Mouse (Mus musculus): ENCODE measurements at regions not wholly inside any gene's neighbourhood (a gene's known extent, or its start where the extent isn't known, plus 50 kb on each side); places are given as distances from the start of the nearest gene placed in this dataset.

DNA sequence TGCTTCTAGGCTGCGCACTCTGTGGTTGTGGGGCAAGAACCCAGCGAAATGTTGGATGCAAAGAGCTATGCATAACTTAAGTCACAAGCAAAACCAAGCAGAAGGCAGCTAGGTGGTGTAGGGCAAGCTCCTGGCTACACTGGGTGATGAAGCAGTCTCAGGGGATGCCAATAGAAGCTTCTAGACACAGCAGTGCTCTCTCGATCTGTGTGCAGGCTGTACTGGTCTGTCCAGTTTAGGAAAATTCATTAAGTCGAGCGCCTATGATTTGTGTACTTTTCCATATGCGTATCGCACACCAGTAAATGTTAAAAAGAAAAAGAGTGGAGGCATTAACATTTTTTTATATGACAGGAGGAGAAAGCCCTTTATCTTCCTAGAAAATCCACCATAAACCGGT lies 533.6 kb upstream of the Tbx3 start:
- H3K4me3 ChIP-seq (ENCODE audit: low read depth, low read length) = no peak overlapping the region
- H3K9ac ChIP-seq (ENCODE audit: low read depth, low read length) = no peak overlapping the region
- H3K27me3 ChIP-seq (replicated peaks; ENCODE audit: control insufficient read depth, insufficient read depth, low read length) = peaks cover 6% of the 10 kb centered on the region; the same call in 1 of the 2 replicates
- peaks cover 16% of the 10 kb centered on the region; the same call in 1 of the 2 replicates for H3K4me1 ChIP-seq (ENCODE audit: control insufficient read depth, insufficient read depth, low read length)
- WGBS = 58% methylated on average over 8 of the region's 8 CpGs
- DNase-seq (ENCODE audit: low spot score) (no peak), ATAC-seq (ENCODE audit: low read depth) (no peak)
- H3K36me3 ChIP-seq (ENCODE audit: control insufficient read depth, insufficient read depth, low read length) = no peaks in the 10 kb centered on the region
- H3K9me3 ChIP-seq (ENCODE audit: control insufficient read depth, low read length) = no peaks in the 10 kb centered on the region
- H3K27ac ChIP-seq (replicated peaks; ENCODE audit: low read depth, low read length) = no peak overlapping the region
- no peak overlapping the region for H3K4me2 ChIP-seq (ENCODE audit: low read depth, low read length)

- H3K27ac ChIP-seq (replicated peaks; ENCODE audit: low read depth, low read length) = no peak overlapping the region
- H3K9ac ChIP-seq (ENCODE audit: low read depth, low read length) = no peak overlapping the region
- H3K4me1 ChIP-seq (ENCODE audit: control insufficient read depth, insufficient read depth, low read length) = peaks cover 16% of the 10 kb centered on the region; the same call in 1 of the 2 replicates
- H3K27me3 ChIP-seq (replicated peaks; ENCODE audit: control insufficient read depth, insufficient read depth, low read length) = peaks cover 6% of the 10 kb centered on the region; the same call in 1 of the 2 replicates
- ATAC-seq (ENCODE audit: low read depth) (no peak), DNase-seq (ENCODE audit: low spot score) (no peak)
- WGBS = 38% methylated on average over 13 of the region's 13 CpGs
- no peaks in the 10 kb centered on the region for H3K36me3 ChIP-seq (ENCODE audit: control insufficient read depth, insufficient read depth, low read length)
- no peak overlapping the region for H3K4me3 ChIP-seq (ENCODE audit: low read depth, low read length)
- peak overlapping the region; percentile 11 for H3K4me2 ChIP-seq (ENCODE audit: low read depth, low read length)
- no peaks in the 10 kb centered on the region for H3K9me3 ChIP-seq (ENCODE audit: control insufficient read depth, low read length)
These were observed 533.1 kb upstream of the Tbx3 start for GRCm38 (mm10) chr5:119137409-119137808.

- H3K27ac ChIP-seq (replicated peaks; ENCODE audit: low read depth, low read length) = no peak overlapping the region
- peak; percentile 37 for DNase-seq (ENCODE audit: low spot score)
- H3K4me1 ChIP-seq (ENCODE audit: control insufficient read depth, insufficient read depth, low read length) = peaks cover 16% of the 10 kb centered on the region; the same call in 1 of the 2 replicates
- 69% methylated on average over 10 of the region's 10 CpGs for WGBS
- H3K4me2 ChIP-seq (ENCODE audit: low read depth, low read length) = peak overlapping the region; percentile 11
- no peak overlapping the region for H3K9ac ChIP-seq (ENCODE audit: low read depth, low read length)
- no peaks in the 10 kb centered on the region for H3K36me3 ChIP-seq (ENCODE audit: control insufficient read depth, insufficient read depth, low read length)
- no peak for ATAC-seq (ENCODE audit: low read depth)
- H3K27me3 ChIP-seq (replicated peaks; ENCODE audit: control insufficient read depth, insufficient read depth, low read length) = peaks cover 6% of the 10 kb centered on the region; the same call in 1 of the 2 replicates
- H3K9me3 ChIP-seq (ENCODE audit: control insufficient read depth, low read length) = no peaks in the 10 kb centered on the region
- H3K4me3 ChIP-seq (ENCODE audit: low read depth, low read length) = no peak overlapping the region
These were observed 532.6 kb upstream of the Tbx3 start for GRCm38 (mm10) chr5:119137821-119138221.

GRCm38 (mm10) chr5:119138293-119138692 lies 532.2 kb upstream of the Tbx3 start:
- Histone ChIP-seq H3K4me2 (ENCODE audit: low read depth, low read length) (peak overlapping the region; percentile 21; the same call in 1 of the 2 replicates), H3K9ac (ENCODE audit: low read depth, low read length) (no peak overlapping the region), H3K27ac (replicated peaks; ENCODE audit: low read depth, low read length) (no peak overlapping the region), H3K36me3 (ENCODE audit: control insufficient read depth, insufficient read depth, low read length) (no peaks in the 10 kb centered on the region), H3K4me3 (ENCODE audit: low read depth, low read length) (no peak overlapping the region), H3K4me1 (ENCODE audit: control insufficient read depth, insufficient read depth, low read length) (peaks cover 14% of the 10 kb centered on the region; the same call in 1 of the 2 replicates), H3K27me3 (replicated peaks; ENCODE audit: control insufficient read depth, insufficient read depth, low read length) (peaks cover 4% of the 10 kb centered on the region; the same call in 1 of the 2 replicates), H3K9me3 (ENCODE audit: control insufficient read depth, low read length) (no peaks in the 10 kb centered on the region)
- 32% methylated on average over 14 of the region's 14 CpGs for WGBS
- ATAC-seq (ENCODE audit: low read depth) (no peak), DNase-seq (ENCODE audit: low spot score) (no peak)

DNA sequence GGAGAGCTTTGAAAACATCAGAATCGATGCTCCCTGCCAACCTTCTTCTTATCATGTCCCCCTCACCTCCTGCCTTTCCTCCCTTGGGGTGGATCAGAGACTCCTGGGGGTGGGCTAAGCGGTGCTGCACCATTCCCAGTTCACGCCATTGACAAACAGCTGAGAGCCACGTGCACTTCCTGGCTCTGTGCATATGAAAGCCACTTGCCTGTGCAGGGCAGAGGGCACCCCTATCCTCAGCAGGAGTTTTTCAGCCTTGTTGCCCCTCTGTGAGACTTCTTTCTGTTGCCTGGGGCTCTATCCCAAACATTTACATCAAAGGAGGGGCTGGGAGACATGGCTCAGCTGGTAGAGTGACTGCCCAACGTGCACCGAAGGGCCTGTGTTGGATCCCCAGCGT lies 531.1 kb upstream of the Tbx3 start:
- H3K36me3 ChIP-seq (ENCODE audit: control insufficient read depth, insufficient read depth, low read length) = no peaks in the 10 kb centered on the region
- no peak overlapping the region for H3K4me3 ChIP-seq (ENCODE audit: low read depth, low read length)
- no peak overlapping the region for H3K9ac ChIP-seq (ENCODE audit: low read depth, low read length)
- ATAC-seq (ENCODE audit: low read depth) (no peak), DNase-seq (ENCODE audit: low spot score) (no peak)
- H3K27me3 ChIP-seq (replicated peaks; ENCODE audit: control insufficient read depth, insufficient read depth, low read length) = no peaks in the 10 kb centered on the region; the same call in 1 of the 2 replicates
- 28% methylated on average over 7 of the region's 7 CpGs for WGBS
- peaks cover 11% of the 10 kb centered on the region; the same call in 1 of the 2 replicates for H3K4me1 ChIP-seq (ENCODE audit: control insufficient read depth, insufficient read depth, low read length)
- H3K9me3 ChIP-seq (ENCODE audit: control insufficient read depth, low read length) = no peaks in the 10 kb centered on the region
- H3K4me2 ChIP-seq (ENCODE audit: low read depth, low read length) = no peak overlapping the region
- no peak overlapping the region for H3K27ac ChIP-seq (replicated peaks; ENCODE audit: low read depth, low read length)

- WGBS = 65% methylated on average over 6 of the region's 6 CpGs
- Histone ChIP-seq H3K4me2 (ENCODE audit: low read depth, low read length) (no peak overlapping the region), H3K9me3 (ENCODE audit: control insufficient read depth, low read length) (no peaks in the 10 kb centered on the region), H3K27me3 (replicated peaks; ENCODE audit: control insufficient read depth, insufficient read depth, low read length) (no peaks in the 10 kb centered on the region; the same call in 1 of the 2 replicates), H3K4me3 (ENCODE audit: low read depth, low read length) (no peak overlapping the region), H3K9ac (ENCODE audit: low read depth, low read length) (no peak overlapping the region), H3K36me3 (ENCODE audit: control insufficient read depth, insufficient read depth, low read length) (no peaks in the 10 kb centered on the region), H3K4me1 (ENCODE audit: control insufficient read depth, insufficient read depth, low read length) (peaks cover 11% of the 10 kb centered on the region; the same call in 1 of the 2 replicates), H3K27ac (replicated peaks; ENCODE audit: low read depth, low read length) (no peak overlapping the region)
- DNase-seq (ENCODE audit: low spot score) (peak; percentile 29), ATAC-seq (ENCODE audit: low read depth) (no peak)
These were observed 530.7 kb upstream of the Tbx3 start for GRCm38 (mm10) chr5:119139816-119140215.

DNA sequence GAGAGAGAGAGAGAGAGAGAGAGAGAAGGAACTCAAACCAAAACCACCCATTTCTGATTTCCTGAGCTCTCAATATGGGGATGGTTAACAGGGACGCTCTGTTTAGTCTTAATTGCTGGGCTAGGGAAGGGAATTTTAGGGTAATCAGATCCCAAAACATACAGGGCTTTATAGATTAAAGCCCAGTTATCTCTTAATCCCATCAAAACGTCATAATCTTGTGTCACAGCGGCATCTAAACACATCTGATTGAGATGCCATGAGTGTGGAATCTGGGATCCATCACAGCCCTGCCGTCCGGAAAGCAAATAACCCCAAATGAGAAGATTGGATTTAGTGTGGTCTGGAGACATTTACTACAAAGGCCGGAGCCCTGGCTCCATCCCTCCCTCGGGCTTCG lies 527.1 kb upstream of the Tbx3 start:
- Histone ChIP-seq H3K9ac (ENCODE audit: low read depth, low read length) (no peak overlapping the region), H3K27ac (replicated peaks; ENCODE audit: low read depth, low read length) (no peak overlapping the region)
- DNase-seq (ENCODE audit: low spot score) = peak; percentile 46

DNA sequence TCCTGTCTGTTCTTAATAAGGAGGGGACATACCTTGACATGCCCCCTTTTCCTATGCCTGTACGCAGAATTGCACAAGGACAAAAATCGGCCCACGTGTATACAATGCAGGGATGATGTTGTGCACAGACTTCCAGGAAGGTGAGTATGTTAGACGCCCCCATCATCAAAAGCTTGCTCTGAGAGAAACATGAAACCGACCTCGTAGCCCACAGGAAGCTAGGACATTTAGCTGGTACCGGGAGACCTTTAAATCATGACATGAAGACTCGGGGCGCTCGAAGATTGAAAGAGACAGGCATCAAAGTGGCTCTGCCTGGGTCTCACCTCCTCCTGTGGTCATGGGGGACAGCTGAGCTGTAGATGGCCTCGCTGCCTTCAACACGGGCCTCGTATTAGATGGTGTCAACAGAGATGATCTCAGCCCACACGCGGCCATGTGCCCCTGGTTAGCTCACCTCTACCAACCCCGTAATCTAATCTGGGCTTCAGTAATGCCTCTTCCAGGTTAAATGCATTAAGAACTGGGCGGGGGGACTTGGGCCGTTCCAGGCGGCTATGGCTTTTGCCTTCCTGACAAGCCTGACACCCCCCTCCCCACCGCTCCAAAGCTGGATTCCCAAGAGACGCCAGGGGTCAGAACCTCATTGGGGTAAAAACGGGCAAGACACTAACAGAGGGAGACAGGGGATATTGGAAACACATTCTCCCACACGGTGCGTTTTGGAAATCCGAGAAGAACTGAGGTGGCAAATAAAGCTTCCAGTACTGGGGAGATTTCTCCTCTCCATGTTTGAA lies 520.9 kb upstream of the Tbx3 start:
- Histone ChIP-seq H3K4me3 (ENCODE audit: low read depth, low read length) (no peak overlapping the region), H3K9ac (ENCODE audit: low read depth, low read length) (no peak overlapping the region), H3K4me2 (ENCODE audit: low read depth, low read length) (0 out of 2 replicates have a peak overlapping the region, but pooled peaks have one; percentile 1), H3K9me3 (ENCODE audit: control insufficient read depth, low read length) (no peaks in the 10 kb centered on the region), H3K4me1 (ENCODE audit: control insufficient read depth, insufficient read depth, low read length) (0 out of 2 replicates have a peak, but pooled peaks cover 2% of the 10 kb centered on the region), H3K27ac (replicated peaks; ENCODE audit: low read depth, low read length) (no peak overlapping the region), H3K27me3 (replicated peaks; ENCODE audit: control insufficient read depth, insufficient read depth, low read length) (peaks cover 4% of the 10 kb centered on the region; the same call in 1 of the 2 replicates), H3K36me3 (ENCODE audit: control insufficient read depth, insufficient read depth, low read length) (no peaks in the 10 kb centered on the region)
- DNase-seq (ENCODE audit: low spot score) (no peak), ATAC-seq (ENCODE audit: low read depth) (no peak)
- WGBS = 30% methylated on average over 25 of the region's 25 CpGs

More for the DNA sequence above, 527.1 kb upstream of the Tbx3 start:
- Histone ChIP-seq H3K4me2 (ENCODE audit: low read depth, low read length) (no peak overlapping the region), H3K4me3 (ENCODE audit: low read depth, low read length) (no peak overlapping the region), H3K9me3 (ENCODE audit: control insufficient read depth, low read length) (no peaks in the 10 kb centered on the region), H3K27me3 (replicated peaks; ENCODE audit: control insufficient read depth, insufficient read depth, low read length) (no peaks in the 10 kb centered on the region), H3K36me3 (ENCODE audit: control insufficient read depth, insufficient read depth, low read length) (no peaks in the 10 kb centered on the region), H3K4me1 (ENCODE audit: control insufficient read depth, insufficient read depth, low read length) (peaks cover 8% of the 10 kb centered on the region; the same call in 1 of the 2 replicates)
- no peak for ATAC-seq (ENCODE audit: low read depth)
- WGBS = 16% methylated on average over 8 of the region's 8 CpGs

Measured in embryonic facial prominence, embryonic 14.5 days (tissue).